Mouse (Mus musculus) testis, adult 2 months (tissue): ENCODE measurements around the gene Tmem106a. TPM values are rescaled to one million over a fixed set of nuclear protein-coding genes. Genes with fewer than 3 reads are reported as not detected.
A peak's percentile ranks its signal among the peaks of the same experiment; 100 is the strongest.
"Not testable (repeated sequence)": the region's sequence is repeated elsewhere in the genome, so short reads cannot be mapped to it uniquely, and the experiment has no call there.

ENCODE experiments used
- H3K27ac ChIP-seq: fragments of 200-500 bp; 2 replicates; pipeline ENCODE4 v1.5.1; 2012; ENCODE audit warnings: low read depth, low read length; ENCODE audit not compliant: control insufficient read depth, insufficient read depth
- H3K27me3 ChIP-seq: fragments of 200-500 bp; 2 replicates; pipeline ENCODE4 v1.6.1; 2012; ENCODE audit warnings: mild to moderate bottlenecking, low read length, moderate library complexity; ENCODE audit not compliant: control insufficient read depth, insufficient read depth
- H3K36me3 ChIP-seq: fragments of 200-500 bp; 2 replicates; pipeline ENCODE4 v1.6.1; 2012; ENCODE audit warnings: mild to moderate bottlenecking, low read length; ENCODE audit not compliant: control insufficient read depth, insufficient read depth
- H3K4me1 ChIP-seq: fragments of 200-500 bp; 2 replicates; pipeline ENCODE4 v1.6.1; 2012; ENCODE audit warnings: low read length; ENCODE audit not compliant: control insufficient read depth, insufficient read depth
- H3K4me3 ChIP-seq: fragments of 200-500 bp; 2 replicates; pipeline ENCODE4 v1.5.1; 2012; ENCODE audit warnings: low read depth, mild to moderate bottlenecking, low read length, moderate library complexity, mixed read lengths; ENCODE audit not compliant: control insufficient read depth
- CTCF ChIP-seq: fragments of 200-500 bp; IDR thresholded peaks from 2 replicates; pipeline ENCODE4 v1.5.1; 2012; ENCODE audit warnings: low read depth, mild to moderate bottlenecking, inconsistent platforms, low read length, moderate library complexity; ENCODE audit not compliant: control insufficient read depth, insufficient read depth, insufficient replicate concordance
- POLR2A ChIP-seq: fragments of 200-500 bp; IDR thresholded peaks from 2 replicates; pipeline ENCODE4 v1.6.1; 2012; ENCODE audit warnings: low read depth, mild to moderate bottlenecking, inconsistent platforms, low read length, moderate library complexity; ENCODE audit not compliant: control insufficient read depth
- polyA plus RNA-seq: library from polyadenylated mRNA; depleted of rRNA; stranded (reverse); fragments of >200 nt; gene quantifications from 2 replicates; pipeline ENCODE4 v1.2.3, GENCODE M21; 2012

The Tmem106a gene
- polyA plus RNA-seq, 1 experiment: 22.8 TPM

DNA sequence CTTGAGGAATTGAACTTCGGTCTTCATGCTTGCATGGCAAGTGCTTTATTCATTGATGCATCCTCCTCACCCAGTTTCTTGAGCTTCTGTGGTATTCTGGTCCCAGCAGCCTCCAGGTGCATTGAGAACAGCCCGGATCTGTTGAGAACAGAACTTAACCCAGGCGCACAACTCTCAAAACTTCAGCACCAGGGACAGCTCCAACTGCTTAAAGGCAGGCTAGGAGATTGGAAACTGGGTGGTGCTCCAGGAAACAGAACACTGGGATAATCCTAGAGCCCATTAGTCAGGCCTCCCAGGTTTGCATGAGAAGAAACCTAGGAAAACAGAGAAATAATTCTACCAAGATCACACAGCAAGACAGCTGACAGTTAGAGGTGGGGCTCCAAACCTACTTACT lies 20.4 kb downstream of the Tmem106a start:
- Histone ChIP-seq H3K27me3 (no peaks in the 10 kb centered on the region), H3K27ac (no peak overlapping the region), H3K36me3 (no peaks in the 10 kb centered on the region), H3K4me3 (no peak overlapping the region), H3K4me1 (peaks cover 2% of the 10 kb centered on the region; the same call in 1 of the 2 replicates)
- no peak for TF ChIP-seq CTCF
- TF ChIP-seq POLR2A: no peak

DNA sequence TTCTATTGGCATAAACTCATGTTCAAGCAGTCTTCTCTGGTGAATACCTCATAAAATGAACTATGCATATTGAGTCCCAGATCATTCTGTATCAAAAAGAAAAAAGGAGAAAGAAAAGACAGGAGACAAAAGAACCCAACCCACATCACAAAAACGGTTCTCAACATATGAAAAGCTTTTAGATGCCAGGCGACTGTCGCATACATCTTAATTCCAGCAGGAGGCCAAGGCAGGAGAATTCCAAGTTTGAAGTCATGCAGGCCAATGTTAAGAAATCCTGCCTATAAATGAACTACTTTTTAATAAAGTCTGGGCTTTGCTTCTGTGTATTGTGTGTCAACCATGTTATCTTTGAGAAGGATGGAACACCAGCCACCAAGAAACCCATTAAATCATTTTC lies 22.1 kb downstream of the Tmem106a start:
- no peak overlapping the region for H3K4me3 ChIP-seq
- H3K36me3 ChIP-seq: no peaks in the 10 kb centered on the region
- H3K4me1 ChIP-seq: peaks cover 2% of the 10 kb centered on the region; the same call in 1 of the 2 replicates
- H3K27ac ChIP-seq: no peak overlapping the region
- no peaks in the 10 kb centered on the region for H3K27me3 ChIP-seq
- no peak for TF ChIP-seq POLR2A
- TF ChIP-seq CTCF: no peak

DNA sequence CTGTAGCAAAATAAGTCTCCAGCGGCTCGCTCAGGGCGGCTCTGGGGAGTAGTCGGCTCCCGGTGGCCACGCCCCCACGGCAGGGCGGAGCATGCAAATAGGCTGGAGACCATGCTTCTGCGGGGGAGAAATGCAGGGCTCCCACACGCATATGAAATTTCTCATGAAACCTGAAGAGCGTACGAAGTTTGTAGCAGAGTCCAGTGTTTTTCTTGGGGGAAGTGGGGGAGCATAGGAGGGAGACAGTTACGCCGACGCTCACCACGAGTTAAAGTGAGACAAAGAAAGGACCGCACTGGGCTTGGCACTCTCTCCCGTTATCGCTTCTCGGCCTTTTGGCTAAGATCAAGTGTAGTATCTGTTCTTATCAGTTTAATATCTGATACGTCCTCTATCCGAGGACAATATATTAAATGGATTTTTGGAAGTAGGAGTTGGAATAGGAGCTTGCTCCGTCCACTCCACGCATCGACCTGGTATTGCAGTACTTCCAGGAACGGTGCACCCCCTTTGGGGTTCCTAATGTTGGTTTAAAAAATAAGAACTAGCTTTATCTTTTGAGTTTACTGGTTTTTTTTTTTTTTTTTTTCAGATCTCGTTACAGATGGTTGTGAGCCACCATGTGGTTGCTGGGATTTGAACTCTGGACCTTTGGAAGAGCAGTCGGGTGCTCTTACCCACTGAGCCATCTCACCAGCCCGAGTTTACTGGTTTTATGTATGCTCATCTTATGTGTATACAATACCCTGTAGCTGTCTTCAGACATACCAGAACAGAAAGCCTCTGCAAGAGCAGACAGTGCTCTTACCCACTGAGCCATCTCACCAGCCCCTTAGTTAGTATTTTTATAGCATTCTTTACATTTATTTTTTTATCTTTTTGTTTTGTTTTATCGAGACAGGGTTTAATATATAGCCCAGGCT lies 22.8 kb downstream of the Tmem106a start:
- not testable (repeated sequence) for H3K27ac ChIP-seq, H3K4me1 ChIP-seq, H3K27me3 ChIP-seq, H3K36me3 ChIP-seq
- peak; percentile 53; the same call in 1 of the 2 replicates for TF ChIP-seq POLR2A
- peak overlapping the region; percentile 41 for H3K4me3 ChIP-seq

DNA sequence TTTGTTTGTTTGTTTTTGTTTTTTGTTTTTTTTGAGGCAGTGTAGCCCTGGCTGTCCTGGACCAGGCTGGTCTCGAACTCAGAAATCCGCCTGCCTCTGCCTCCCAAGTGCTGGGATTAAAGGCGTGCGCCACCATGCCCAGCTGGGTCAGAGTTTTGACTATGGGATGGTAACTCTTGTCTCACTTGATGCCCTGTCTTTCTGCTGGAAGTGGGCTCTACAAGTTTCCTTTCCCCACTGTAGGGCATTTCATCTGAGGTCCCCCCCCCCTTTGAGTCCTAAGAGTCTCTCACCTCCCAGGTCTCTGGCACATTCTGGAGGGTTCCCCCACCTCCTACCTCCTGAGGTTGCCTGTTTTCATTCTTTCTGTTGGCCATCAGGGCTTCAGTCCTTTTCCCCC lies 25.1 kb downstream of the Tmem106a start:
- H3K36me3 ChIP-seq, H3K27me3 ChIP-seq, H3K4me1 ChIP-seq, H3K27ac ChIP-seq: not testable (repeated sequence)
- peak overlapping the region; percentile 52 for H3K4me3 ChIP-seq

DNA sequence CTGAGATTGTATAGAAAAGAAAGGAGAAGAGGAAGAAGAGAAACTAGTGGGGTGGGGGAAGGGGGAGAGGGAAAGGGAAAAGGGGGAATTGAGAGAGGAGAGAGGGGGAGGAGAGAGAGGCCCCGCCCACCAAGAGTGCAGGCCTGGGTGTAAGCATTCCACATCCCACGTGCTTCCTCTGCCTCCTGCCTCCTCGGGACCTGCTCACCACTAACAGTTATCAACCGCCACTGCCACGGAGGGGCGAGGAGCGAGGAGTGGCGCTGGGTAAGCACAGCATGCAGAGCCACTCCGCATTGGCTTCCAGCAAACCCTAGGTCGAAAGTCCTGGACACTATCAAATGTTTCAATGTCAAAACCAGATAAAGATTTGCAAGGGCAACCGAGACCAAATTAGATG lies 28.4 kb downstream of the Tmem106a start:
- TF ChIP-seq POLR2A (peak; percentile 95), CTCF (no peak)
- peak overlapping the region; percentile 96 for H3K4me3 ChIP-seq
- peaks cover 6% of the 10 kb centered on the region for H3K4me1 ChIP-seq
- H3K36me3 ChIP-seq: no peaks in the 10 kb centered on the region; the same call in 1 of the 2 replicates
- H3K27me3 ChIP-seq: no peaks in the 10 kb centered on the region
- H3K27ac ChIP-seq: peak overlapping the region; percentile 98

DNA sequence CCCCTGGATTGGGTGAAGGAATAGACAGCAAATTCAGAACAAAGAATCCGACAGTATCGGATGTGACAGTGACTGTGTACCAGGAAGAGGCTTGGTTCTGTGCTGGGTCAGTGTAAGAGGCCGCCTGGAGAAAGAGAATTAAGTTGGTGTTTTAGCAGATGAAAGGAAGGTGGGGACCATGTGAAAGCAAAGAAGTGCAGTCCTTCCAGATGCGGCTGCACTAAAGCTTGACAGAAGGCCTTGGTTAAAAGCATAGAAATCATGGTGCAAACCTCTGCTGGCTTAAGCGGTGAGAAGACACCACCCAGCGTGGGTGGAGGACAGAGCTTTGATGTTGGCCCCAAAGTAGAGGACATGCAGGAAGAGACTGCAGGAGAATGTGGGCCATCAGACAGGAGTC lies 31.6 kb downstream of the Tmem106a start:
- Histone ChIP-seq H3K36me3 (no peaks in the 10 kb centered on the region; the same call in 1 of the 2 replicates), H3K4me3 (no peak overlapping the region), H3K27me3 (no peaks in the 10 kb centered on the region), H3K27ac (no peak overlapping the region), H3K4me1 (peaks cover 20% of the 10 kb centered on the region)
- 0 out of 2 replicates have a peak, but pooled peaks have one; percentile 5 for TF ChIP-seq POLR2A
- TF ChIP-seq CTCF: no peak

DNA sequence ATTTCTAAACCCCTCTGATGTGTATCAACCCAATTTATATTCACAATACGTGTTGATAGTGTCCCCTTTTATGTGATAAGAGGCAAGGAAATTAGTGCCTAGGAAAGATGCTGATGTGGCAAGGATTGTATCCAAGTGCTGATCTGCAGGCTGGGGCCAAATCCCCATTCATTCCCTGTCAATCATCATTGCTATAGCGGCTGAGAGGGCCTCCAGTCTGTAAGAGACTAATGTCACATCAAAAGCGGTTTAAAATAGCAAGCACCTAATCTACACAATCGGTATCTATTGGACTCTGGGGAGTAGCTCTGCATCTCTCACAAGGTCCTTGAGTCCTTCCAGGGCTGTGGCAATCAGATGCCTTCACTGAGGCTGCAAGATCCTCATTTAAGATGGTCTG lies 32.1 kb downstream of the Tmem106a start:
- Histone ChIP-seq H3K4me1 (peaks cover 20% of the 10 kb centered on the region), H3K27ac (no peak overlapping the region), H3K4me3 (no peak overlapping the region), H3K27me3 (no peaks in the 10 kb centered on the region), H3K36me3 (no peaks in the 10 kb centered on the region; the same call in 1 of the 2 replicates)
- TF ChIP-seq POLR2A (no peak), CTCF (no peak)

DNA sequence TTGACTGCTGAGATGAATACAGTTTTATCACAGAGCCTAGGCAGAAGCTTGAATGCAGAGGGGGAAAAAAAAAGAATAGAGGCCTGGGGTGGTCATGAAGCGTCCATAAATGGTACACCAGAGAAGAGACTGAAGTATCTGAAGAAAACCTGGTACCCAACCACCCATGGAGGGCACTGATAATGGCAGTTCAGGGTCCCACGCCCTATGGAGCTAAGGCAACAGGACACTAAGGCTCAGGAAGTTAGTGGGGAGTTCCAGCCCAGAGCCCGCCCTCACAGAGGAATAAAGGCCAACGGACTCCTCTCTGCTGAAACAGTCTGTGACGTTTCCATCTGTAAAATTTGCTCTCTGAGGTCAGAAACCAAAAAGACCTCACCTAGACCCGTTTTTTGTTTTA lies 33.3 kb downstream of the Tmem106a start:
- H3K27me3 ChIP-seq: no peaks in the 10 kb centered on the region
- H3K27ac ChIP-seq: no peak overlapping the region
- no peak for TF ChIP-seq CTCF
- no peak for TF ChIP-seq POLR2A
- H3K36me3 ChIP-seq: no peaks in the 10 kb centered on the region; the same call in 1 of the 2 replicates
- H3K4me3 ChIP-seq: no peak overlapping the region
- H3K4me1 ChIP-seq: peaks cover 17% of the 10 kb centered on the region
